Mouse (Mus musculus) bone marrow, adult 2 months (tissue): Measurements from ENCODE around the gene Ifi27.

Experiments used
- CTCF ChIP-seq: fragments of 200-500 bp; IDR thresholded peaks from 2 replicates; pipeline ENCODE4 v1.5.1; 2011; ENCODE audit warnings: low read length, control low read depth; ENCODE audit not compliant: control insufficient read depth, insufficient read depth
- POLR2A ChIP-seq: fragments of 200-500 bp; IDR thresholded peaks from 2 replicates; pipeline ENCODE4 v1.6.1; 2011; ENCODE audit warnings: low read depth, mild to moderate bottlenecking, control low read depth, low read length, borderline replicate concordance; ENCODE audit not compliant: control insufficient read depth

- no peak for TF ChIP-seq CTCF
- TF ChIP-seq POLR2A: no peak
Observed at GRCm38 (mm10) chr12:103404131-103404530, 29.9 kb upstream of the Ifi27 start.
